Mouse (Mus musculus) kidney, adult 2 months (tissue): ENCODE measurements around the gene Ankle1.

Experiments used
- CTCF ChIP-seq: fragments of 200-500 bp; conservative IDR thresholded peaks from 2 replicates; pipeline ENCODE4 v1.5.1; 2011; ENCODE audit warnings: low read depth, mild to moderate bottlenecking, control low read depth, low read length, moderate library complexity, mixed read lengths; ENCODE audit not compliant: insufficient read depth, insufficient read length
- POLR2A ChIP-seq: fragments of 200-500 bp; IDR thresholded peaks from one replicate; pipeline ENCODE4 v1.6.1; 2011; ENCODE audit warnings: low read depth, low read length, control low read depth

DNA sequence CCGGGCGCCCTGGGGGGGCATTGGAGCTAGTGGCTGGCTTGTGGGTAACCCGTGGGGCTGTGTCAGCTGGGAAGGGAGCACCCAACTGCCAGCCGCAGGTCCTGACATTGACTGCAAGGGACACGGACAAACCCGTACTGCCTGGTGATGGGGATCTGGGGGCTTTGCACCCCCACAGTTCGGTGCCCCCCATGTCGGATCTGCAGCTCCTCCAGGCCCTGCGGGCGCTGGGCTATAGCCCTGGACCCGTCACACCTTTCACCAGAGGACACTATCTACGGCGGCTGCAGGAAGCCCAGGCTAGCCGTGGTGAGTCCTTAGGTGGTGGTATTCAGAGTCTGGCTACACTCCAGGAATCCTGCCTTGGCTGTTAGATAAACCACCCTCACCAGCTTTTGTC, 1.6 kb downstream of the Ankle1 start:
- TF ChIP-seq CTCF = no peak
- no peak for TF ChIP-seq POLR2A
